Mouse (Mus musculus): Measurements from ENCODE around the gene Ikzf1.

- no peak for TF ChIP-seq CTCF (IDR thresholded peaks at IDR 0.05; ENCODE audit: low read depth)
- TF ChIP-seq EP300 (IDR thresholded peaks at IDR 0.05; ENCODE audit: low read depth), result no peak
Measured at GRCm38 (mm10) chr11:11751091-11751490, 66.3 kb downstream of the Ikzf1 start.

All from heart, postnatal 0 days (tissue).